Mouse (Mus musculus): ENCODE results near the gene Insig1.
A peak's percentile ranks its signal among the peaks of the same experiment; 100 is the strongest.

The Insig1 gene

DNA sequence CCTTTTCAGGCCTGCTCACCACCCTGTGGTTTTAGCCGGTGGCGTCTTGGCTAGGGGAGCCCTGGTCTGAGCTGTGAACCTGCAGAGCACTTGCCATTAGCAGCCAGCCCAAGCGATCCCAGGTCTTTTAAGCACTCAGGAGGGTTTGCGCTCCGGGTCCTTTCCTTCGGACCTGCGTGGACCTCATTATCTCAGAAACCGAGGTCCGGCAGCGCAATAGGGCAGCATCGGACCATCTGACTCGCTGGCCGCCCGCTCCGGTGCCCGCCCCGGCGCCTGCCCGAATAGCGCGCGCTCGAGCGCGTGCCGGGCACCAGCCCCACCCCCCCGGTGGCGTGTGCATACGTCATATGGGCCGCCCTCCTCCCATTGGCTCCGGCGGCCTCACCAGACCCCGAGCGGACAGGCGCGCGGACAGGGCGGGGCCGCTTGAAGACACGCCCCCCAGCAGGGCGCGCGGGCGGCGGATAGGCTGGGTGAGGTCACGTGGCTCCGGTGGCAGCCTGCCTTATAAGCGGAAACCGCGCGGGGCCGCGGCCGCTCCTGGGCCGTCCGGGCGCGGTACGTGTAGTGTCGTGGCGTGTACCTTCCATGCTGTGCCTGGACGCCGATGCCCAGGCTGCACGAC, at the start of gene Insig1:
Gene Insig1 (plus strand): TSS at position 536 of the 628 bp plus-strand sequence.
- DNase-seq = peak; percentile 99

DNA sequence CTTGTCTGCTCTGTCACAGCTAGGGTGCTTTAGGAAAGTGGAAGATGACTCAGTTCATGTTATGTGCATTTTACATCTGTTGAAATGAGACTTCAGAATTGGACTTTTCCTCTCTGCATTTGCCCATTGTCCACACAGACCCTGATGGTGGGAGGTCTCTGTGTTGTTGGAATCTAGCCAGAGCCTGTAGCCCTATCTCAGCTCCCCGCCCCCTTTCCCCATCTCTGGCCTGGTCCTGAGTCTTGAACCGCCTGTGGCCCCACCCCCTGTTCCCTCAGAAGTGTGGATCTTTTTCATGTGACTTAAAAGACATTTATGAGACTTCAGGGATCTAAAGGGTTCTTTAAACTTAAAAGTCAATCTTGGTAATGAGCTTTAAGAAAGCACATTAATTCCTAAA, 47.7 kb upstream of the Insig1 start:
- no peak for DNase-seq

DNA sequence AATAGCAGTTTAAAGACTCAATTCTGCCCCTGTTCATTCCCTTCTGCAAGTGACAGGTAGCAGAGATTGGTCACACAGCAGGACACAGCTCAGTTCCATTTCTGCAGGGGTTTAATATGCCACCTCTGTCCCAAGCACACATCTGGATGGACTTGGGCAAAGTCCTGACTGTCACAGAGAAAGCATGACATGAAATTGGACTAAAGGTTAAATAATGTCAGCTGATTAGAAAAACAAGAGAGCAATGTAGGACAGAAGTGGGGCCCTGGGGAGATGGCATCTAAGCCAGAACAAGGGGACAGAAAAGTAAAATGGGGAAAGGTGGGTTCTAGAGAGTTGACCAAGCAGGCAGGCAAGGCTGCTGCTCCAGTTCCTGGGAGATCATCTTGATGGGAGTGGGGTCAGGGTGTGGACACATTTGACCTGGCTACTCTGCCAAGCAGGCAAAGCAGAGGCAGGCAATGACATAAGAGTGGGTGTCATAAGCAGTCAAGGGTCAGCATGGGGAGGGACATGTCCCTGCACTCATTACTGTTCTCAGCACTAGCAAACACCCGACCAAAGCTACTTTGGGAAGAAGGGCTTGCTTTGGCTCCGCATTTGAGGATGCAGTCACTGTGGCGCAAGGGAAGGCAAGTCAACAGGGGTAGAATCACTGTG, 39.5 kb upstream of the Insig1 start:
- no peak for DNase-seq

DNA sequence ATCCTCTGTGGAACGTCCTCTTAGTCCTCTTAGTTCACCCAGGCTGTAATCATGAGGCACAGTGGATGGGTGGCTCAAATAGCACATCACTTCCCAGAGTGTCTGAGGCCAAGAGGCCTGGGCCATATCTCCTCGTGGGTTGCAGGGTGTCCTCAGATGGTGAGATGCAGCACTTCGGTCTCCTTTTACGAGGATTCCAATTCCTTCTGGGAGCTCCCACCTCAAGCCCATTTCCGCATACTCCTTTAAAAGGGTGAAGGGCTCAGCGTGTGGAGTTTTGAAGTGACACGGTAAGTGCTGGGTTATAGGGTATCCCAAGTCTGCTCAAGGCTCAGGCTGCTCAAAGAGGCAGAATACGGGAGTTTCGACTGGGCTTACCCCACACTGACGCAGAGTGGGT, 38.3 kb upstream of the Insig1 start:
- DNase-seq = no peak

DNA sequence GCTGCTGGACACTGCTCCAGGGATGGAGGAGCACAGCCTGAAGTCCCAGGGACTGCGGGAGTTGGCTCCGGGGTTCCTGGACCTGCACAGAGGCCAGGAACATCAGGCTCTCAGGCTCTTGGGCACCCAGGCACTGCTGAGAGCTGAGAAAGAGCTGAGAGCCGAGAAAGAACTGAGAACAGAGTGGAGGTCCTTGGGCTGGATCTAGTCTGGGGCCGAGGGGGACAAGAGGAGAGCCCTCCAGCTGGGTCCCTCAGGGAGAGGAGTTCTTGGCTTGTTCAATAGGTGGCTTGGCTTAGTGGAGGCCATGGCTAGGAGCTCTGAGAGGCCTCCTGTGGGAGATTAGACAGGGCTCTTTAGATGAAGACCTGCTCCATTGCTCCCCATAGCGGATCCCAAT, 37.9 kb upstream of the Insig1 start:
- DNase-seq = no peak

DNA sequence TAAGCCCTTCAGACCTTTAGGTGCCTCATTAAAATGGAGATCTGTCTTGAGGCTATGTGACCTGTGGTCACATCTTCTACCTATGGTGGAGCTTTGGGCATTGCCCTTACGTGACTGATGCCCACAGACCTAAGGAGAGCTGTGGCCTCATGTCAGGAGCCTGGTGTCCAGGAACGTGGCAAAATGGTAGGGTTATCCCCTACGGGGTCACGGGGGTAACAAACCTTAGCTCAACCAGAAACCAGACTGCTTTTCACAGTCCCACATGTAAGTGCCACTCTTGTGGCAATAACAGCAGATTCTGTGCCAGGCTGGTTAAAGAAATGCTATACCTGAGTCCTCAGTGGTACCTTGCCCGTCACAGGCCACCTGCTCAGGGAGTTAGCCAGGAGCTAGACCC, 37.3 kb upstream of the Insig1 start:
- DNase-seq = no peak

DNA sequence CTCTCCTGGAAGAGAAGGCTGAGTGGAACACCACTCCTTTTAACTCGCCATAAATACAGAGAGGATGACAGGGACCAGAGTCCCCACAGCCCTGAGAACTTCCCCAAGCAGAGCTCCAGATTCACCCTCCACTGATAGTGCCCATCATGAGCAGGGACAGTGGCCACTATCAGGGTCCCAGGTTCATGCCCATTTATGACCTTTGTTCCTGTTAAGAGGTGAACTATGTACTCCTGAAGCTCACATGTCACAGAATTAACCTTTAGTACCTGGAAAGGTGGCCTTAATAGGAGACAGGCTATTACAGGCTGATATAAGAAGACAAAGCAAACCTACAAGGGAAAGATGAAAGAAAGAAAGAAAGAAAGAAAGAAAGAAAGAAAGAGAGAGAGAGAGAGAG, 35.2 kb upstream of the Insig1 start:
- no peak for DNase-seq

DNA sequence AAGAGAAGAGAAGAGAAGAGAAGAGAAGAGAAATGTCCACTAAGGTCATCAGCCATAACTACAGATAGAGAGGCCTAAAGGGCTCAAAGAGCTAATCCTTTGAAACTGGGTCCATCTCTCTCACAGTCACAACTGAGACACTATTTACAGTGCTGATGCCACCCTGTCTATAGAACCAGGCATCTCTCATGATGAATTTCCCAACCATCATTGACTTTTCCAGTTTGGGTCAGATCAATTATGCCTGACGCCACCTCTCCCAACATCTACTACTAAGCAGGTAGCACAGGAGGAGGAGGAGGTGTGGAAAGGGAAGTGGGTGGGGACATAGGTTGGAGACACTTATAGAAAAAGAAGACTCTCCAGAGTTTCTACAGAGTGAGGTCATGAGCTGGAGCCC, 34.6 kb upstream of the Insig1 start:
- DNase-seq = no peak

DNA sequence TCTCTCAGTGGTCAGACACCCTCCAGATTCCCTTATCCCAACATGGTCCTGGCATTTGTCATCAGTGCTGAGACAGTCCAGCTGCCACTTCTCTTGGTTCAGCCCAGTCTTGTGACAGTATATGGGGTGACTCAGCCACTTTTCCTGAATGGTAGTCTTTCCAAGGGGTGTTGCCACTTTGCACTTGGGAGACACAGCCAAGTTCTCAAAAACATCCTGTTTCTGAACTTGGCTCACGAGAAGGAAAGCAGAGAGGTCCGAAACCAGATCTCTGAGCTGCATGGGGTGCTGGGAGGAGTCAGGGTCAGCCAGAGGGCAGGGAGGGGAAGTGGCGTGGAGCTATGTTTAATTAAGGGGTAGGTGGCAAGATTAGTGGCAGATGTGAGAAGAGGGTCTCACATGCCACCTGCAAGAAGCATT, 34.0 kb upstream of the Insig1 start:
- peak; percentile 47 for DNase-seq

DNA sequence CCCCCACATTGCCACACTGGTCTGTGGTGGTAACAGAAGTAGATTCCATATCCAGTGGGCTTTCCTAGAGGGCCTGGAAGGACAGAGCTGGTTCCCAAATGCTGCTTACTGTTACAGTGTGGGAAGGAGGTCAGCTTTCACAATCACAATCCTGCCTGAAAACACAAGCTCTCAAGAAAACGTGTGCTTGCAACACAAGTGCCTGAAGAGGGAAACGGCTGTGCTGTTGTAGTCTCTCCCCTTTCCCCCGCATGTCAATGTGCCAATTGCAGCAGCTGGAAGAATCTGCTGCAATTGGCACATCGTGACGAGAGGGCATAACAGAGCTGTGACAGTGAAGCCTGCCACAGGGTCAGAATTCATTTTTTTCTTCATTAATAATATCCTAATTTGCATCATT, 33.5 kb upstream of the Insig1 start:
- DNase-seq = no peak

DNA sequence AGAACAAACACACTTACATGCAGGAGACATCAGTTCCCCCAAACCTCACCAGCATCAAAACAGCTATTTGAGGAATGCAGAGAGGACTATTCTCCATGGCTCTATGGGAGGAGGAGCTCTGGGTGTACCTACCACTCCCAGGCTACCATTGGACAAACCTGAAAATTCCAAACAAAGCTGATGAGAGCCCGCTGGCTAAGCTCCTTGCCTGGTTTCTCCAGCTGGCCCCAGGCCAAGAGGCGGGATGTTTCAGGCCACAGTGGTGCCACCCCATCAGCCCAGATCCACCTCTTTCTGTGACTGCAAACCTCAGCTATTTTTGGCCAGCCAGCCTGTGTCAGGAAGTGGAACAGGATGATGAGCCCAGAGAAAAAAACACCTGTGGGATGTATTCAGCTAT, 33.0 kb upstream of the Insig1 start:
- DNase-seq = peak; percentile 83

DNA sequence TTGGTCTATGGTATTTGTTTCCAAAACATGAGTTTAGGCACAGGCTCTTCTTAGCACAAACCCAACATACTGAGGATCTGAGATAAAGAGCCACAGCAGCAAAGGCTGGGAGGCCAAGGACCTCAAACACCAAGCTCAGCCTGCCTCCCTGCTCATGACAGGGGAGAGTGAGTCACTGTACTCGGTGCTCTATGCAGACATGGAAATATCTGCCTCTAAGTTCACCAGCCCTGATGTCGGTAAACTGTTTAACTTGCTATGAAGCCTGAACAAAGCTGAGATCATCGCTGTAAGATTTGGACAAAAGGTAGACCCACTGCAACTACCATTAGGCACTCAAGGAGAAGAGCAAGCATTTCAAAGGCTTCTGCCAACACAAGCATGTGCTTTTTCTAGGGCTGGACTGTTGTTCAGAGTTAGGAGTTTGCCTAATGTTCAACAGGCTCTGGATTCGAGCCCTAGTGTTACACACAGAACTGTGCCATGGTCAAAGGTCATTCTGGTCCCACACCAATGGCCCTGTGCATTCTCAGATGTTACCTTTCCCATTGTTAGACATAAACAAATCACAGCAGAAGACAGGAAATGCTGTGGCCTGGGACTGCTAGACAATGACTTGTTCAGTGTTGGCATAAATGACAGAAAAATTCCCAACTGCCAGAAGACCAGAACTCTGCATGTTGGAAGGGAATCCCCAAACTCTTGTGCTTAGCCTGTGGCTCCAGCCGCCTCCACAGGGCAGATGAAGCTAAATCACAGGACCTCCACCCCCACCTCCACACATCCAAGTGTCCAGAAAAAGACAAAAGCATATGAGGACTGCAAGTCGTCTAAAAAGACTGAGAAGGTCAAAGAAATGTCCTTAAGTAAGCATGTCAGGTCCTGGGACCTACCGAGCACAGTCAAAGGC, 31.2 kb upstream of the Insig1 start:
- DNase-seq = peak; percentile 14

DNA sequence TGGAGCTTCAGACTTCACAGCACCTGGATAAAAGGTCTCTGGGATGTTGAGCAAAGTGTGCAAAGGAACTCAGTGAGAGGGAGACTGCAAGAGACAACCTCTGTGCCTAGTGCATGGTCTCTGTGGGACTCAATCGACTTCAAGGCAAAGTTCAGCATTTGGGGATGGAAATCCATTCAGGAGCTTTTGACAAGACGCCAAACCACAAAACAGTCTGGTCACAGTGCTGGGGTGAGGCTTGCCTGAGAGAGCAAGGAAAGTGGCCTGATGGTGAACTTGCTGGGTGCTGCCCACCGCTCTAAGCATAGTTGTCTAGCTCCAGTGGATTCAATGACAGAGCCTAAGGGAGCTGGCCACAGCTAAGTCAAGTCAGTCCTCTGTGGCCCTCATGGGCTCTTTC, 30.4 kb upstream of the Insig1 start:
- no peak for DNase-seq

DNA sequence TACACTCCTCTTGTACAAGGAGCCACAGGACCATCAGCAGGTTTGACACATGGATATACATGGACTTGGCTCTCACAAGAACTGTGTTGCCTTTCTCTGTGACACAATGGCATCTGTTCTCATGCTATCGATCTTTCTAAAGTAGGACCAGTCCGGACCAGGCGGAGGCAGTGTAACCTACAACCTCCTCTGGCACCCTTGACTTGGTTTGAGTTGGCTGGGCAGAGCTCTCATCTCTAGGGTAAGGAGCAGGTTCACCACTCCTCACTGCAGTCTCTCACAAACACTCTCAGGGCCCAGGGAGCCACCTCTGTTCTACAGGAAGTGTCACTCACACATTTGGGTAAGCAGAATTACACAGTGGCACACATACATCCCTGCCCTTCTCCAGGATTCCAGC, 29.1 kb upstream of the Insig1 start:
- DNase-seq = no peak

DNA sequence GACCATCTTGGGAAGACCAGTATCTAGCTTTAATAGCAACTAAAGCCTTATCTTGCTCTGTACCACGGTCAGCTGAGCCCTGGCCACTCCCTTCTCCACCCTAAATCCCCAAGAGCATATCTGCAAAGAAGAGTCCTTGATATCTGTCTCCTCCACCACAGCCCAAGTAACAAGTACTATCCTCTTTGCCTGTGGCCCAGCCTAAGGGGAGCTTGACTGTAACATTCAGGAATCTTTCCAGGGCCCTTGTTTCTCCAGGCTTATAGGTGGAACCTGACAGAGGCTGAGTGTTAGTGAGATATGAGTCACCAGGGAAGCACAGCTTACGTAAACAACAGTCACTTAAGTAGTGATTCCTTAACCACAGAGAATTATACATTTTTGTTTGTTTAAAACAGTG, 28.4 kb upstream of the Insig1 start:
- DNase-seq = no peak

DNA sequence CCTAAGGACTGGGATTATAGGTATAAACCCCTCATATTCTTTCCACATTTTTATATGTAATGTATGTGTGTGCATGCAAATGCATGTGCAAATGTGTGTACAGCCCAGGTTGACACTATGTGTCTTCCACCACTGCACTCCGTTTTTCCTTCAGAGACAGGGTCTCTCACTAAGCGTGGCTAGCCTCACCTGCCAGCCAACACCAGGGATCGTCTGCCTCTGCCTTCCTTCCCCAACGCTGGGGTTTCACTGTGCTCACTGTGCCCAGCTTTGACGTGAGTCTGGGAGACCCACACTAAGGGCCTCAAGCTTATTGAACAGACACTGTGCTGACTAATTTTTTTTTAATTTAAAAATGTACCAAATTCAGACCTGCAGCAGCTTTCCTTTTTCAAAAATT, 27.8 kb upstream of the Insig1 start:
- no peak for DNase-seq

DNA sequence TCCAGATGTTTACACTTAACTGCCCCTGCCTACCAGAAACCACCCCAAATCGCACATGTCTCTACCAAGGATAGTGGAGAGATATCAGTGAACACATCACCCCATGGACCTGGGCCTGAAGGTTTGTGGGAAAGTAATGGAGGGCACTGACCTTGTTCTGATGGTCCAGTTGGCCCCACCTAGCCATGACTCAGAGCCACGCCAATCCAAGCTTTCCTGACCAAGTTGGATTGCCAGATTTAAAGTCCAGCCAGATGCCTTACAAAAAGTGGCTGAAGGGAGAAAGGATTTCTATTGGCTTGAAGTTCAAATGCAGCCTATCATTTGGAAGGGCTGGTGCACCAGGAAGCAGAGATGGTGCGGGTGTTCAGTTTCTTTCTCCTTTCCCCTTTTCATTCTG, 24.2 kb upstream of the Insig1 start:
- DNase-seq = no peak

DNA sequence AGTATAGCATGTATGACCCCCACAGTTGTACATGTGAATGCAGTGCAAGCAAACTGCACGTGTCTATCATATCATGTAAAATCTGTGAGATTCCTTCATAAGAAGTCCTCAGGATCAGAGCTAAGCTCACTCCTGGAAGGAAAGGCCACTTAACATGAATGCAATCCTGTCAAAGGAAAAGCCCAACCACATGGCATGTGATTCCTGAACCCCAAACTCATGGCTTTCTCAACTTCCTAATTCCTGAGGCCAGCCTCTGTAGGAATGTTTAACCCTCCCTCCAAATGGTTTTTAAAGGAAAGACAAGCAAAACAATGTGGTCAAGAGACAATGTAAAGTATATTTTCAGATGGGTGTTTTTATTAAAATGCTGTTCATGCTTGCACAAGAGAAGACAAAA, 23.2 kb upstream of the Insig1 start:
- no peak for DNase-seq

DNA sequence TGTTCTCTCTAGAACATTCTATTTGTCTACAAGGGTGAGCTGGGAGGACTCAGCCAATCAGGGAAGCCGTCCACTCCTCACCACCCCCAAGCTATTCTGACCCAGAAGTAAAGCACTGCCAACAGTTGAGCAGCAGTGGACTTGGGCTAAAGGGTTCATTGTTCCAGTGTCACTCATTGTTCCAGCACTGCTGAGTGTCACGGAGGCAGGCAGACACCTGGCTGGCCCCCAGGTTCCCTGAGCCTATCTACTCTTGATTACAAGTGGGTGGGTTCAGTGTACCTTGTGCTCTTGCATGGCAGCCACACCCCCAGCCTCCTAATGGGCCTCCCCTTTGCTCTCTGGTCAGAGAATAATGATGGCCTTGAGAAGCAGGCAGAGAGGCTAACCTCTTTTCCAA, 15.7 kb upstream of the Insig1 start:
- DNase-seq = peak; percentile 72

DNA sequence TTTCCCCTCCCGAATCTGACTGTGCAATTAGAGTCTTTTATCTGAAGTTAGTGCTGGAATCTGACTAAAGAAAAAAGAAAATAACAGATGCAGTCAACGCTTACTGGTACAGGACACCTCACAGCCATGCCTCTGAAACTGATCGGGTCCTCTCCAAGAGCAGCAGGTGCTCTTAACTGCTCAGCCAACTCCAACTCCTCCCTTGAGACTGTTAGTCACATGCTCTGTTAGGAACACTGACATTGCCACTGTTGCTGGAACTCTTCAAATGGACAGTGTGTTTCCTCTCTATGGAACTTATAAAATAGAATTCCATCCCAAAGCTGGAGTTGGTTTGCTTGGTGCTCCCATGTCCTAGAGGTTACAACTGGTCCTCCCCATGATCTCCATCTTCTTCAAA, 14.3 kb upstream of the Insig1 start:
- DNase-seq = no peak

DNA sequence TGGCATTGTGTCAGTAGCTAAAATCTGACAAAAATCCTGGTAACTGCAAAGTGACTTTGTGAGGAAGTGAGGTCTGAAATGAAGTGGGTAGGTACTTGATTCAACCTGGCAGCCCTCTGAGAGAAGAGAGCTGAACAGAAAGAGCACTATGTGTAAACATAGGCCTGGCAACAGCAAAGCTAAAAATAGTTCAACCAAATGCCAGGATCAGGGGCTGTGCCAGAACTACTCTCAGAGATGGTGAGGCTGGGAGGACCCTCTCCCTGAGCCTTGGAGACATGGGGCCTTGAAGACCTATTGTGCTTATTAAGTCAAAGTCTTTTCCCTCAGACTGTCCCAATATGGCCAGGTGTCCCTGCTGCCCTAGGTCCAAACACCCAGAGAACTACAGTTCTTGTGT, 10.7 kb upstream of the Insig1 start:
- no peak for DNase-seq

DNA sequence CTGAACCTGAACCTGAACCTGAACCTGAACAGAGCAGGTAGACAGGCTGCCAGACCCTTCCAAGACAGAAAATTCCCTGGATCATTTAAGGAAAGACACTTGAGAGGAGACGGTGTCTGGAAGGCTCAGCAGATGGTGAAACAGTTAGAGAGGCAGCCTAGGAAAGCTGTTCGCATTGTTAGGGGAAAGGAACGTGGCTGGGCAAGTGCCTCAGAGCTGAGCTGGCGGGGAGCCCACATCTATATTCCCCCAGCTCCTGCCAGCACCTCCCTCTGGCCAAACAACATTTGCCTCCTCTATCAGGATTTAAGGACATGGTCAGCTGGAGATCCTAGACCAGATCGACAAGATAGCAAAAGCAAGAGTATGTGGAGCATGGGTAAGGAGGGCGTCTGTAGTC, 10.2 kb upstream of the Insig1 start:
- DNase-seq = no peak

DNA sequence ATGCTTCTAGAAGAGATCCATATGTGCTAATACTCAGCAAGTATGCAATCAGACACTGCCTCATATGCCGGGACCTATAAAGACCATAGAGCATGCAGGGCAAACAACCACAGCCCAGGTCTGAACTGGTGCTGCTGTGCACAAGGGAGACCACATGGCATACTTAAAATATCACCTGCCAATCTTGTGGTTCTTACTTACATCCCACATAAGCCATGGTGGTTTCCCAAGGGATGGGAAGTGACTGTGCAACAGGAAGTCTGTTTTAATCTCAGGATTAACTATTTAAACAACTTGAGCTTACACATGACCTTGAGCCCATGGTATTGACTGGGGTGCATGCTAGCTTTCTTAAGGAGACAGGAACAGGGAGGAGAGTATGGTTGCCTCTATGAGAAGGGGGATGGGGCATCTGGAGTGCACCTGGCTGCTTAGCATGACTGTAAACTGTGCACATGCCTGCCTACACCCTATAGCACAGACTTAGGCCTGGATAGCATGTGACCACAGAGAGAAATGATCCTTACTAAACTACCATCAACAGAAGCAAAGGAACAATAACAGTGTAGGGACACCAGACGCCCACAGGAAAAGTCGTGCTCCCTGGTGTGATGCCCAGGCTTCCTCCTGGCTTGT, 7.1 kb upstream of the Insig1 start:
- no peak for DNase-seq

DNA sequence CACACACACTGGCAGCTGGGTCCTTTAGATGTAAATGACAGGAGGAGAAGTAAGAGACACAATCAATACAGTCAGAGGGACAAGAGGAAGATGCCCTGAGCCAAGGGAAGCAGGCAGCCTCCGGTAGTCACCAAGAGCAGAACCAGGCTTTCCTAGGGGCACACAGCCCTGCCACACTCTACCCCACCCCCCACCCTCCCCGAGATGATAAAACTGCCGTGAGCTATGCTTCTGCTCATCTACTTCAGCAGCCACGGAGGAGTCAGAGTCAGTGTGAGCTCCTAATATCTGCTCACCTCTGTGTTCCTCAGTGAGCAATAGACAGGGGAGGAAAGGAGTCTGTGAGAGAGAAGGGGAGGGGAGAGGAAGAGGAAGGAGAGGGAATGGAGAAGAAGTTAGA, 5.9 kb upstream of the Insig1 start:
- DNase-seq = no peak
